Mouse (Mus musculus) cerebellum, postnatal 14 days (tissue): ENCODE measurements around the gene Hck.
A peak's percentile ranks its signal among the peaks of the same experiment; 100 is the strongest.

ENCODE experiments used
- DNase-seq, 2 experiments: peaks; one replicate each; pipeline ENCODE4 v3.0.0; 2021; ENCODE audit warnings: mixed read lengths in 2 of 2

Gene Hck

DNA sequence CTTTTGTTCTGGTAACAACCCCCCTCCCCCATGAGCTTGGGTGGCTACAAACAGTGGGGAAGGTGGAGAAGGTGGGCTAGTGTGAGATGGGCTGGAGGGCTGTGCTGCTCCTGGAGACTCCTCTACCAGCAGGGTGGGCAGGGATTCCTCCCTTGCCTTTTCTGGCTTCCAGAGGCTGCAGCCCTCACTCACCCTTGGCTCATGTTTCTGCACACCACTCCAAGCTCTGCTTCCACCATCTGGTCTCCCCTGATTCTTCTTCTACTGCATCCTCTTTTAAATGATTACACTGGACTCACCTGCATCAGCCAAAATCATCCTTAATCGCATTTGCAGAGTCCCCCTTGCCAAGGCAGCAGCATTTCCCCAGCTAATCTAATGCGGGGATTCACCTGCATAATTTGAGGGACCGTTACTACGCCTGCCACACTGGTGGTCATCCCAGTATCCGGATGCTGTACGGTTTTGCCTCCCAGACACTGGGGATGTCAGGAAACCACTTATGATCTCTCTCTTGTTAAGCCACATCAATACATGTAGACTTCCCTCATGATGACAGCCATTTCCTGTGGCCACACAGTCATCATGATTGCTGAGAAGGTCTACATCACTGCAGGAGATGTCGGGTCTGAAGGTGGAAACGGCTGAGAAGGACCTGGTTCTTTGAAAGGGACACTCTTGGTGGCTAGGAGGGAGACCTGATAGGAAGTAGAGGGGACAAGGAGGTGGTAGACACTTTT lies 43.8 kb downstream of the Hck start:
- peak; percentile 35 to 57 for DNase-seq

DNA sequence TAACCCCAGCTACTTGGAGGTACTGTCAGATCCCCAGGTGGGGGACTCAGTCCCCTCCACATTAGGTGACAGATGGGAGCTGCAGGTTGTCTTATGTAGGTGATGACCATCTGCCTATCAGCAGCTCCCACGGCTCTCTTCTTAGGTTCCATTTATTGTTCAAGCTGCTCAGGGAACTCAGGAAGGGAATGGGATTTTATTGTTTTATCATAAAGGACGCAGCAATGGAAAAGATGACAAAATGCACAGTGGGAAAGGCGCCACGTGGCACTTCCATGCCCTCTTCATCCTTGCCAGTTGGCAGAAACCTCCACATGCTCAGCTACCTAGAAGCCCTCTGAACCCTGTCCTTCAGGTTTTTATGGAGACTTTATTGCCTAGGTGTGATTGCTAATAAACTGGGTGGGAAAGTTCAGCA lies 44.8 kb downstream of the Hck start:
- peak; percentile 52 to 60 for DNase-seq

DNA sequence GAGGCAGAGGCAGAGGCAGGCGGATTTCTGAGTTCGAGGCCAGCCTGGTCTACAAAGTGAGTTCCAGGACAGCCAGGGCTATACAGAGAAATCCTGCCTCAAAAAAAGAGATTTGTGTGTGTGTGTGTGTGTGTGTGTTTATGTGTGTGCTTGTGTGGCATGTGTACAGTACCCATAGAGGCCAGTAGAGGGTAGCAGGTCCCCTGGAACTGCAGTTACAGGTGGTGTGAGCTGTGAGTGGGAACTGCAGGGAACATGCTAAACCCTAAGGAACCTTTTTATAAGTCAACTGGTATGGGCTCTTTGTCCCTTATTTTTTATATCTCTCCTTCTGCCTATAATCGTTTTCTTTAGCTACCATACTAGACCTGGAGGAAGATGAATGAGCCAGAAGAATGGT lies 49.0 kb downstream of the Hck start:
- DNase-seq: peak in 1 of 2 experiments; percentile 49

DNA sequence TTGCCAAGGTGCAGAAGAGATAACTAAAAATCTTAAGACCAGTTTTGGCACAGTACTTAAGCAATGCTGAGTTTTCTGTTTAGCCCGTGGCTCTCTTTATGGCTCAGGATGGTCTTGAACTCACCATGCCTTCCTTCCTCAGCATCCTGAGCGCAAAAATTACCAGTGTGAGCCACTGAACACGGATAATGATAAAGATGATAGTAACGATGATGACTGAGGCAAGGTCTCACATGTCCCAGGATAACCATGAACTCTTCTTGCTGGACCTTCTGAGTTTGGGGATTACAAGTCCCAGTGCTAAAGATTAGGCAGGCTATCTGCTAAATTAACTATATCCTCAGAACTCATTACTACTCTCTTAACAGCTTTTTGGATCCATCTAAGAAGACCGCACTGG lies 51.9 kb downstream of the Hck start:
- no peak for DNase-seq

DNA sequence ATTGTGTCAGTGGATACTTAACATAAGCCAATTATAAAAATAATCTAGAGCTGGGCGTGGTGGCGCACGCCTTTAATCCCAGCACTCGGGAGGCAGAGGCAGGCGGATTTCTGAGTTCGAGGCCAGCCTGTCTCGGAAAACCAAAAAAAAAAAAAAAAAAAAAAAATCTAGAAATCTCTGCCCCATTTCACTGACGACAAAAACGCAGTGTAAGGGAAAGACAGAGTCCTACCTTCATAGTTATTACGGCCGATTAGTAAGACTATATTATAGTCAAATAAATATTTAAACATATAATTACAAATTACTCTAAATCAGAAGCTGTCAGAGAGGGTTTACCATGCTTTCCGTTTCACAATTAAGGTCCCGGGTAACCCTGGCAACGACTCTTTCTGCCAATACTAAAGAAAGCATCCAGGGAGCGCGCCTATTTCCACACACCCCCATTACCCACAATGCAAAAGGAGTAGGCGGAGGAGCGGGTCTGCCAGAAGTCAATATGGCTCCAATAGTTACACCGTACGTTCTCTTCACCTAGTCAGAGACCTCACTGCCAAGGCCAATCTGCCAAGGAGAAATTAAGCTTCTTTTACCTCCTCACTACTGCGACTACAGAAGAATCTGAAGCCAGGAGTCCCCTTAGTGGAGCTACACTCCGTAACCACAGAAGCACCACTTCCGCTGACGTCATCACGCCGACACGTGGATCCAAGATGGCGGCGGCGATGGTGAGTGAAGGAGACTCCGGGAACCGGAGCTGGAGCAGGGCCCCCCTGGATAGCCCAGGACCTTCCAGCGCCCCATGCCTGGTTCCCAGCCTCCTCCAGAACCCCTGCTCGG lies 52.8 kb downstream of the Hck start, which contains the start of gene Tm9sf4:
Gene Tm9sf4 (plus strand): TSS at position 460 of the 840 bp plus-strand sequence.
- peak; percentile 93 to 95 for DNase-seq

DNA sequence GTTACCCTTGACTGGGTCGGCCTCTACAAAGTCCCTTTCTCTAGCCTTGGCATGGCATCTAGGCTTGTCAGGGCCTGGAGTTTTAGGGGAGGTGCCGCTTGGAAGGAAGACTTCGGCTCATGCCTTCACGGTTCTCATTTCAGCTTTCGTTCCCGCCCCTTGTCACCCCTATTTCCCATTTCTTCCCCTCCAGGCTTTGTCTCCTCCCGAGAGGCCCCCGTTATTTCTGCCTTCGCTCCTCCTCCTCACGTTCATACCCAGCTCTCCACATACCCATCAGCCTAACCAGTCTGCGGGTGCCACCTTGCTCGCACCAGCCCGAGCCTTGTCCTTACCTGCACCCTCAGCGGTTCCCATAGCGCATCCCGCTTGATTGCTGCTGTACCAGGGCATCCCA lies 53.4 kb downstream of the Hck start:
- no peak for DNase-seq

DNA sequence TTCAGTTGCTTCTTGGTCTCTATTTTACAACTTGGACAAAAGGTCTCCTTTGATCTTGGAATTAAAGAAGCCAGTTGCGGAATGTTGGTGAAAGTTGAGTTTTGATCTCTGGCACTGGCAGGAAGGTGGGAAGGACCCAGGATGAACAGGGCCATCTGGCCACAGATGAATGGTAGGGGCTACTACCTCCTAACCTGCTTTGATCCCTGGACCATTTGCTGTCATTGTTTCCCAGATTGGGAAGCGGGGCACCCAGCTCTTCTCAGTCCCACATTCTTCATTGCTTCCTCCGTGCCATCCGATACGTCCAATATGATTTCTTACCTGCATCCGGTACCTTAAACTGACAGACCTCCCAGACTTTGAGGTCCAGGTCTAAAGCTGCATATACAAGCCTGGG lies 58.9 kb downstream of the Hck start:
- DNase-seq: no peak

DNA sequence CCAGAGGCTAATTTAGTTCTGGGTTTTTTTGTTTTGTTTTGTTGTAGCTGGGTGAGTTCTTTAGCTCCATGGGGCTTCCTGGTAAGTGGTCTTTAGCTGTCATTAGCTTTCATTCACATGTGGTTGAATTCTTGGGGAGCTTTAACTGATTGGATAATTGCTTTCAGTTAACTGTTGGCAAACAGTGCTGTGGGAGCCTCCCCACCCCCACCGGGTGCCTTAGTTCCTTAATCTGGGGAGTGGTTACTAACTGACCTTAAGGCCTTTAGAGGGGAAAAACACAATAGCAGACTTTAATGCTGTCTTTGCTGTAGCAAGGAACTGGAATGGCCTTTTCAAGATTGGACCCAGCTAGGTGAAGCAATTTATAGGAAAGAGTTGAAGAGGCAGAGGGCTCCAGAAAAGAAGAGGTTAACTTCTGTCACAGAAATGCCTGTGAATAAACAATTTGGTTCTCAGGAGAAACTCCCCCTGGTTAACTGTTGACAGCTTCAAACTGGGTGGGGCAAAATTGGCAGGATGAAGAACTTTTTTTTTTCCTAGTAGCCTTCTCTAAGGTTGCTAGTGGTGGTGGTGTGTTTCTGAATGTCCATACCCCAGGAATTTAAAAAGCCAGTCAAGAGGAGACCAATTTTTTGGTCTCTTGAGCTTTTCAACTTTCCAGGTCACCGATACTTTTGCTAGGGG lies 60.0 kb downstream of the Hck start:
- no peak for DNase-seq

DNA sequence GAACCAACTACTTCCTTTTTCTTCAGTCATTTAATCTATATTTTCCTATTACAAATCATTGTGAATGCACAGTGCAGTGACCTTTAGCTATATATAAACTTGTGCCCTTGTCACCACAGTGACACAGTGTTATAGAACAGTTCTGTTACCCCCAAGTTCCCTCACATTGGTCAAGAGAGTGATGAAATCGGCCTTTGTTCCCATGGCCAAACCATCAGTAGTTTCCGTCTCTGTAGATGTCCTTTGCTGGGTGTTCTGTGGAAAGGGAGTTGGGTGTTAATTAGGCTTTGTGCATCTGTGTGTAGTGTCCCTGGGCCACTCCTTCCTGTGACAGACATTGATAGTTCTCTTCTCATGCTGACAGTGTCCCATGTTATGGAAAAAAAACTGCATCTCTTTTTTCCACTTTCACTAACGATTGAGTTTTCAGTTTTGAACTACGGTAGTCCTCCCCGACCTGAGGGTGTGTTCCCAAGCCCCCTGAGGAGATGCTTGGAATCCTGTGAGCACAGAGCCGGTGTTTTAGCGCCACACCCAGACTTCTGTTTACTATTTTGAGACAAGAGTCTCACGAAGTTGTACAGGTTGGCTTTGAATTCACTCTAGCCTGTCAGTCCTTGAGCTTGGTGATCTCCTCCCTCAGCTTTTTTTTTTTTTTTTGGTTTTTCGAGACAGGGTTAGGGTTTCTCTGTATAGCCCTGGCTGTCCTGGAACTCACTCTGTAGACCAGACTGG lies 62.4 kb downstream of the Hck start:
- DNase-seq: no peak

DNA sequence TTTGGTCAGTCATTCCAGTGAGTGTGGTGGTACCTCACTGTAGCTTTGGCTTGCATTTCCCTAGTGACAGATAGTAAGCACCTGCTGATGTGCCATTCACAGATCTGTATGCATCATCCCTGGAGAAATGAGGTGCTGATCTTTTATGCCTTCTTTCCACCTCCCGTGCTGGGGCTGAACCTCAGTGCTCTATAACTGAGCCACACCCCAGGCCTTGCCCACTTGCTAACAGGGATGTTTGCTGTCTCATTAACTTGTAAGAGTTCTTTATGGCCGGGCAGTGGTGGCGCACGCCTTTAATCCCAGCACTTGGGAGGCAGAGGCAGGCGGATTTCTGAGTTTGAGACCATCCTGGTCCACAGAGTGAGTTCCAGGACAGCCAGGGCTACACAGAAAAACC lies 63.7 kb downstream of the Hck start:
- DNase-seq: no peak

DNA sequence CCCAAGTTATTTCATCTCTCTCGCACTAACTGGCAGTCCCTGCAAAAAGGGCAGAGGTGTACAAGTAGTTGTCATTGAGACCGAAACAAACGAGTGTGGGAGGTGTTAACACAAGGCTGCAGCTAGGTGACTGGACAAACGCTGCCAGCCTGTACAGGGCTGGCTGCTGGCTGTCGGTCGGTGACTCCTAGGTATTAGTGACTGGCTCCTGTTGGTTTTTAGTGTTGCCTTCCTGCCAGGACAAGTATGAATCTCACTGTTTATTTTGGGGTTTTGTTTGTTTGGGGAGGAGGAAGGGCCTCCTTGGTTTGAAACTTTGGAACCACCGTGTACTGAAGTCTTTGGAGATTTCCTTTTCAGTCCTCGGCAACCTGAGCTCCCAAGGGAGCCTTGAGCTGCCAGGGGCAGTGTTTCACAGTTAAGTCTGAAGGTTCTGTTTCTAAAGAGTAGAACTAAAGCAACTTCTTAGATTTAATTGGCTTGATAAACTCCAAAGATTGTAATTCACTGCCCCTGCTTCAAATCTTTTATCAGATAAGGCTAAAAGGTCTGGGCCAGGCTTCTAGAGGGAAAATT lies 67.8 kb downstream of the Hck start:
- DNase-seq: no peak

DNA sequence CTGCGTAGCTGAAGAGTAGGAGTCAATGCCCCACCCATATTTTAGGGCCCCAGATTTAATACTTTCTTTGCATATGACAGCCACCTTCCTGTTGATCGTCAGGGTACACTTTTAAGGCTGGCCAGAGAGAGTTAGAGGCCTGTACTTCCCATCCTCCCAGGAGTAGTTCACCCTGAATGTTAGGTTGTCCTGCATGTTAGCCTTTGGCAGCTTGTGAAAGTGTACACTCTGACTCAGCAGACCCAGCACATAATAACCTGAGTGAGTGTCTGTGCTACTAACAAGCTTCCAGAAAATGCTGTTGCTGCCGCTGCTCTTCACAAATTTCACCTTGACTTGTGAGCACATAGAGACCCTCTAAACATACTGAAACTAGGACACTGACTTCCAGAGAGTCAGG lies 68.9 kb downstream of the Hck start:
- no peak for DNase-seq

DNA sequence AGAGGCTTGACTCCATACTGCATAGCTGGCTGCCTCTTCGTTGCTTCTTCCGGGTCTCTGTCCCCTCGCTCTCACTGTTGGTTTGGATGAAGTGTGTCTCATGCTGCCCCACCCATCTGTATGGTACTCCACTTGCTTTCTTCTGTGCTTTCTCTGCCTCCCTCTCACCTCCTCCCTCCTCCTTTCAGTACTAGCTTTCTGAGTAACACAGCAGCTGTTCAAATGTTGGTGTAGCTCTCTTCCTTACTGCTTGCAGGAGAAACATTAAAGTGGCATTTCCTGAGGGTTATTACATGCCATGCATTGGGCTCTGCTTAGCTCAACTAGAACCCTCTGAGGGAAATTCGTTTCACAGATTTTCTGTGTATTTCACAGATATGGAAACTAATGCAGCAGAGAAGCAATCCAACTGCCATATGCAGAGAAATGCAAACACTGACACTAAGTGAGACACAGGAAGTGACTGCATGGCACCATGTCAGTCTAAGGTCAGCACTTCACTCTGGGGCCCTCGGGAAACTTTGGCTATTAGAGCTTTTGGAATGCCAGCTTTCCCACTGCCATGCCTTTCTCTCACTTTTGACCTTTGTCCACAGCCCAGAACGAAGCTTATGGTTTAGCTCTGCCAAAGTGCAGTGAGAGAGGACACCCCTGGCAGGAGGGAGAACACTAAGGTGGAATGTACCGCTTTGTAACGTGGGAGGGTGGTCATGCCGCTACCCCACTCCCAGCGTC lies 71.0 kb downstream of the Hck start:
- DNase-seq: no peak

DNA sequence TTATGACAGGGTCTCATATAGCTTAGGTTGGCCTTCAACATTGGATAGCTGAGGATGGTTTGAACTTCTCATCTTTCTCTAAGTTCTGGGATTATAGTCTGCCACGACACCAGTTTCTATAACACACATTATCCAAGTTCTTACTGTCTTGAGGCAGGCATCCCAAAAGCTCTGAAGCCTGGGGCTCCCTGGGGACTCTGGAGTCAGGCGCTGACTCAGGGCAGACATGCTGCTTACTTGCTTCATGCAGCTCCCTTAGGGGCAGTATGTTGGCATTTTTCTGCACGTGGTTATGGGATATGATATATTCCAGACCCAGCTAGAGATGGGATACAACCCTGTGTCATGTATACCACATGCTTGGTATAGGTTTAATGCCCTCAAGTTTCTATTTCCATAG lies 71.7 kb downstream of the Hck start:
- no peak for DNase-seq

DNA sequence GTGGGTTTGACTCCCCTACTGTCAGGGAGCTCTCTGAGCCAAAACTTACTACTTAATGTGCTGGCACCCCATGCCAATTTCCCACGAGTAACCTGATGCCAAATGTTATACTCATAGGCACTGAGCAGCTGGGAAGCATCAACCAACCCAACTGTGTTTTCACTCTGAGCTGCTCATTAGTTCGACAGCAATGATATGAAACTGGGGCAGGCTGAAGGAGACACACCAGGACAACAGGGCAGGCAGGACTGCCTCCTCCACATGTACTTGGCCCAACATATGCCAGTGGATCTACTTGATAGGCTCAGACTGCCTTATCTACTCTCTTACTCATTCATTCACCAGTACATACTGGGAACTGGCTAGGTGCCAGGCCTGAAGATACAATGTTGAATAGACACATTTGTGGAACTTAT lies 77.9 kb downstream of the Hck start:
- DNase-seq: peak; percentile 12 to 39

DNA sequence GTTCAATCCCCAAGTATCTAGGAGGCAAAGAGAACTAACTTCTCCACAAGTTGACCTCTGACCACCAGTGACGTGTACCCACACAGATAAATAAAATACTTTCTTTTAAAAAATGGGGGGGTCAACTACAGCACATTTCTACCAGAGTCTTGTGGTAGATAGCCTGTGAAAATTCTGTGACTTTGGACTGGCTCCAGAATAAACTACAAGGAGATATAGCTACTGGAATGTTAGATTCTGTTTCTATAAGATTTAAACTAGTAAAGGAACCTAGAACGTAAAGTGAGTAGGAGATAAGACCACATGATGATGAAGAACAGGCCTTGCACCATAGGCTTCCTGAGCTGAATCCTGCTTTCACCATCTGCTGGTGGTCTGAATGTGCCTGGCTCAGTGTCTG lies 79.6 kb downstream of the Hck start:
- no peak for DNase-seq

DNA sequence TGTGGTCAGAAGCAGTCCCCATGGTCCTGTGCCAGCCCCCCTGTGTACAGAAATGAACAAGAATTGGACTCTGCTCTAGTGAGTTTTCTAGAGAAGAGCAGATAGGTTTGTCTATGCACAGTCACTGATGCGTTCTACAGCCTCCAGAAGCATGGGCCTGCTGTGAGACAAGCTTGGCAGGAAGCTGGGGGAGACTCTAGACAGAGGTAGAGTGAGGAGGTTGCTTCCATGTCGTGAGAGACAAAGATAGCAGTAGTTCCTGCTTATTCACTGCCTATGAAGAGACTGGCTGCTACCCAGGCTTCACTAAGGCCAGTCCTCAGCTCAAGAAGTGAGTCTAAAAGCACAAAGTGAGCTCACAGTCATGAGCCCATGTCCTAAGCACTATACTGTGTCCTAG lies 83.0 kb downstream of the Hck start:
- DNase-seq: no peak

DNA sequence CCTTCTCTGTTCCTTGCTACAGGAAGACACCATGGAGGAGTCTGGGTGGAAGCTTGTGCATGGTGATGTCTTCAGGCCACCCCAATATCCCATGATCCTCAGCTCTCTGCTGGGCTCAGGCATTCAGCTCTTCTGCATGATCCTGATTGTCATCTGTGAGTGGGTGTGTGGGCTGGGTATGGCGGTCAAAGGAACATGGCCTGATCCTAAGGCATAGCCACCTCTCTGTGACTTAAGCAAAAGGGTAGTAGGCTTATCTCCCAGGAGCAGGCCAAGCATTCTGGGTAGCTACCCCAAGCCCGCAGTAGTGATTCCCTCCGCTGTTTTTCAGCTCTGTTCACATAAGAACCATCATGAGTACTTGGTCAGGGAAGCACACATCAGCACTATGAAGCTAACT lies 86.0 kb downstream of the Hck start:
- DNase-seq: no peak

DNA sequence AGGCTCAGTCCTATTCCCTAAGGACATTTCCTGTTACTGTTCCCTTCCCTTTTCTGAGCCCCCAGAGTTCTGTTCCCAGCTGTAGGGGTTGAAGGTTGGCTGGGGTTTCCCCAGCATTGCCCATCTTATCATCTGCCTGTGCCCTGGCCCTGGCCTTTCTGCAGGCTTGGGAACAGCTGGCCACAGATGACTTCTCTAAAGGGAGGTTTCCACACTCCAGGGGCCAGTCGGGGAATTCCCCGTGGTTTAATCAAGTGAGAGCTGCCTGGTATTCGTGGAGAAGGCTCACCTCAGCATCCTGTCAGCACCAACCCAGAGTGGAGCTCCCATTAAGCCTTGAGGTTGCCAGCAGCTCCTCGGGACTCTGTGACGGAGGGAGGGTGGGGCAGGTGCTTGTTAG lies 90.2 kb downstream of the Hck start:
- no peak for DNase-seq

DNA sequence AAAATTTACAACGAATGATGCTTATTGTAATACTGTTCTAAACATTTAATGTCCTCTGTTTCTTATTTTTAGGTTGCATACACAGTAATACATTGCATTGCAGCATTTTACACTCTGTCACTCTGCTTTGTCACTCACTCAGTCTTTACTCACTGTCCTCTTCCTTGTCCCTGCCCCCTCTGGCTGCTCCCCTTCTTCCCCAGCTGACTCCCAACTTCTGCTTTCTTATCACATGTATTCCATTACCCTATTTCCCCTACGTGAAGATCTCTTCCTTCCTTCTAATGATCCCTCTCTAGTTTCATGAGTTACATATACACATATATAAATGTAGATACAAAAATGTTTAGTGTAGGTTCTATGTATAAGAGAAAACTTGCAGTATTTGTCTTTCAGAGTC lies 90.8 kb downstream of the Hck start:
- DNase-seq: no peak
